Mouse (Mus musculus) megakaryocyte progenitor cell, adult 5-6 weeks (primary cell): ENCODE measurements at regions not wholly inside any gene's neighbourhood (a gene's known extent, or its start where the extent isn't known, plus 50 kb on each side); places are given as distances from the start of the nearest gene placed in this dataset.
"Not testable (repeated sequence)": the region's sequence is repeated elsewhere in the genome, so short reads cannot be mapped to it uniquely, and the experiment has no call there.

Source experiments
- ATAC-seq: replicated peaks from 2 replicates; pipeline ENCODE4 v1.8.0; 2016; ENCODE audit warnings: mild to moderate bottlenecking, moderate TSS enrichment, inconsistent platforms; ENCODE audit not compliant: poor library complexity

DNA sequence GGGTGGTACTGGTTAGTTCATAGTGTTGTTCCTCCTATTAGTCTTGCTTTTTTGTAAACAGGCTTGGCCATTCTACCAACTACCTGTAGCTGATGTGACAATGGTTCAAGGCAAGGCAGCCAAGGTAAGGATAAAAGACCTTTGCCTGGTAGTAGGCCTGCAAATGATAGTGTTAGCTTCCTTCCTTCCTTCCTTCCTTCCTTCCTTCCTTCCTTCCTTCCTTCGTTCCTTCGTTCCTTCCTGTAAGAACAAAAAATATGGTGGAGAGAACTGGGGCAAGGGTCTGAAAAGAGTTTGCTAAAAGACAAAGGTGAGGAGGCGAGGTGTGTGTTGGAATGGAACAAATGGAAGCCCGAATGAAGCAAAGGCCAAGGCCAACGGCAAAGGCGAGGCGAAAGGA, 84.8 kb upstream of the Ezh2 start:
- ATAC-seq = not testable (repeated sequence)

DNA sequence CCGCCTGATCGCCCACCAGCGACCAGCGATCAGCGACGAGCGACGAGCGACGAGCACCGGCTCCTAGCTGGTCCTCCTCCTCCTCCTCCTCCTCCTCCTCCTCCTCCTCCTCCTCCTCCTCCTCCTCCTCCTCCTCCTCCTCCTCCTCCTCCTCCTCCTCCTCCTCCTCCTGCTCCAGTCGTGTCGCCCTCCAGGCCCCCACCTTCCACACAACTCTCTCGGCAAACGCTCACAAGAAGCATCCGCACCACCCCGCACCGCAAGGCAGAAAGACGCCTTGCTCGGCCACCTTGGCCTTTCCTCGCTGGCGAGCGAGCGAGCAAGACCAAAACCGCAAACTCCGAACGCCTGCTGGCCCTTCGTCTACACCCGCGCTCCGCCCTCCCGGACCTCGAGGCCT, 77.6 kb upstream of the Ezh2 start:
- not testable (repeated sequence) for ATAC-seq

DNA sequence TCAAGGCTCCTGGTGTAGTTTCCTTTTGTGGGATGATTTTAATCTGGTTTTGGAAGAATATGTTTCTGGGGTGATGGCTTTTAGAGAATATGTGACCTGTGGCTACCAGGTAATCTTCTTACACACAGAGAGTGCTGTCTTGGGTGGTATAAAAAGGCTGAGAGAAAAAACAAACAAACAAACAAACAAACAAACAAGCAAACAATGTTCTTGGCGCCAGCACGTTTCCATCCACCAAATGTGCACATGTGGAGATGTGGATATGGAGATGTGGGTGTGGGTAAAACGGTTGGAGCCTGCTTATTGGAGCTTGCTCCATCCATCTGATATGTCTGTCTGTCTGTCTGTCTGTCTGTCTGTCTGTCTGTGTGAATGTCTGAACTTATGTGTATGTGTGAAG, 57.7 kb upstream of the Ezh2 start:
- ATAC-seq = not testable (repeated sequence)

DNA sequence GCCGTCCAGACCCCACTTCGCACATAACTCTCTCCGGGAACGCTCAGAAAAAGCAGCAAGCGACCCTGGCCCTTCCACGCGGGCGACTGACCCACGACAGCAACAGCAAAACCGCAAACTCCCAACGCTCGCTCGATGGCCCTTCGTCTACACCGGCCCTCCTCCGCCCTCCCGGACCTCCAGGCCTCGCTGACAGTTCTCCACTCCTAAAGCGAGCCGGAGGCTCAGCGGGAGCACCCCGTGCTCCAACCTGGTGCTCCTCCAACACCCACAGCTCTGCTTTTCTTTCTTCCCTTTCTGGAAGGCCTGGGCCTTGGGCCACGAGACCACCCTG, 56.2 kb upstream of the Ezh2 start:
- ATAC-seq = peak; percentile 3; the same call in 1 of the 2 replicates

DNA sequence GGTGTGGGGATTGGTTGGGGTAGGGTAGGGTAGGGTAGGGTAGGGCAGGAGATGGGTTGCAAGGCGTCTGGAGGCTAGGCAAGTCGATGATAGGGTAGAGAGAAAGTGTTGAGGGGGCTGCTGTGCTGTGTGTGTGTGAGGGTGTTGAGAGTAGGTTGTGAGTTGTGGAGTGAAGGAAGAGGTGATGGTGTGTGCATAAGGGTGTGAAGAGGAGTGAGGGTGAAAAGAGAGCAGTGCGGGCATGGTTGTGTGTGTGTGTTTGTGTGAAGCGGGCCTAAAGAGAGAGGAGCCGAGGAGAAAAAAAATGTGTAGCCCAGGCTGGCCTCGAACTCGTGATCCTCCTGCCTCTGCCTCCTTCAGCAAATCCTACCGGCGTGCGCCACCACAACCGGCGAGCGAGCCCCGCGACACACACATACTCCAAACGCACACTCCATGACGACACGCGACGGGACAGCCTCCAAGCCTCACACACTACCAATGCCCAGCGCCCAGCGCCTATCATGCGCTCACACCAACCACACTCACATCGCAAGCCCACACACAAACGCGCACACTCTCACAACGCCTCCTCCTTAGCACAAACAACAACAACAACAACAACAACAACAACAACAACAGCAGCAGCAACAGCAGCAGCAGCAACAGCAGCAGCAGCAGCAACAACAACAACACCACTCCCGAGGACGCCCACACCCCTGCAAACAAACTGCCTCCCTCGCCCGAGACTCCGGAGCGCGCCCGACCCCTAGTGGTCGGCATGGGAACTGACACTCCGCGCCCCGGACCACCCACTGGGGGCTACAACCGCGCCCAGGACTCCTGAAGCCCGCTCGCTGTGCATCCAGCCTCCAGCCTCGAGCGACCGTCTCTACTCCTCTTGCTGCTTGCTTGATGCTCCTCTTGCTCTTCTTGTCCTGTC, 55.6 kb upstream of the Ezh2 start:
- ATAC-seq = peak; percentile 97

DNA sequence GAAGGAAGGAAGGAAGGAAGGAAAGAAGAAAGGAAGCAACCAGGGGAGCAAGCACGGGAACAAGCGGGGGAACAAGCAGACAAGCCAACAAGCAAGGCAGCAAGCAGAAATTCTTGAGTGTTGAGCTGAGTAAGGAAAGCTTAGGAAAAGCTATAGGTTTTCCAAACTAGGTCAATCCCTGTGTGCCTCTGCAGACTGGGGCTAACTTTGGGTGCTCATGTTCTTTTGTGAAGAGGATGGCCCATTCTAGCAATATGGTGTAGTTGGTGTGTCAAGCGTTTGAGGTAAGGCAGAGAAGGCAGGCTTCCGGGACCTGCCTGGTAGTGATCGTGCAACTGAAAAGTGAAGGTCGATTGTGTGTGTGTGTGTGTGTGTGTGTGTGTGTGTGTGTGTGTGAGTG, 54.8 kb upstream of the Ezh2 start:
- ATAC-seq = no peak

DNA sequence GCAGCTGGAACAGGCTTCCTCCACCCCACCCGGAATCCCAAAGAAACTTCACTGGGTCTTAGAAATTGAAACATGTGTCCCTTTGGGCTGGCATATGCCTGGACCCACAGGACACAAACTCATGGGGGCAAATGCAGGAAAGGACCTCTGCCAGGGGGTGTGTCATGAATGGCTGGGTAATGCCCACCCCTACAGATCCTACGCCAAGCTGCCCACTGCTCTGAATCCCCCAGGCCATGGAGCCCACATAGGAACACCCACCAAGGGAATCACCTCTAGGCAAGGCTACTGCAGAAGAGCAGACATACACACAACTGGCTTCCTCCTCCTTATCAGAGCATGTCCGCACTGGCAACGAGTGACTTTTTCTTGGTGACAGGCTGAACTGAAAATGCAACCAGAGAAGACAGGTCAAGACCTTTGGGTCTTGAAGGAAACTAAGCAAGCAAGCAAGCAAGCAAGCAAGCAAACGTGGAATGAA, 54.4 kb upstream of the Ezh2 start:
- no peak for ATAC-seq

DNA sequence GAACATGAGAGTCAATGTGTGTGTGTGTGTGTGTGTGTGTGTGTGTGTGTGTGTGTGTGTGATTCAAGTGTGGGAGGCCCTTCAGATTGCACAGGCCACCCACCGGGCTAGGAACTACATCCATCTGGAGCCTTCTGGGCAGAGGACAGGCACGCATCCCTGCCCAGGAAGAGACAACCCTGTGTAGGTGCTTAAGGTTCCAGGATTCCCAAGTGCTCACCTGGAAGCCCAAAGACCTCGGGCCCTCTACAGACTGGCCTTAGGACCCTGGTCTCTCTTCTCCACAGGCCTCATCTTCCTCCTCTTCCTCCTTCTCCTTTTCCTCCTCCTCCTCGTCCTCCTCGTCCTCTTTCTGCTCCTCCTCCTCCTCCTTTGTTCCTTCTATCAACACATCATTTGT, 53.8 kb upstream of the Ezh2 start:
- ATAC-seq = no peak

DNA sequence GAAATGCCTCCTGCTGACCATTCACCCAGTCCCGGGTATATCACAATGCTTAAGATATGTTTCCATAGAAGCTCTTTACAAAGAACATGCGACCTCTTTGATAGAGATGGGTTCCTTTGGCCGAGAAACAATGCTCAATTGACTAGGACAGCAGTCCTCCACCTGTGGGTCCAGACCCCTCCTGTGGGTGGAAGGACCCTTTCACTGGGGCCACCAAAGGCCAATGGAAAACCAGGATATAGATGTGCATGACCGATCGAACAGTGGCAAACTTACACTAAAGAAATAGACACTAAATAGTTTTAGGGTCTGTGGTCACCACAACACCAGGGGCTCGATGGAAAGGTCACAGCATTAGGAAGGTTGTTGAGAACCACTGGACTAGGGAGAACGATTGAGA, 53.2 kb upstream of the Ezh2 start:
- no peak for ATAC-seq

DNA sequence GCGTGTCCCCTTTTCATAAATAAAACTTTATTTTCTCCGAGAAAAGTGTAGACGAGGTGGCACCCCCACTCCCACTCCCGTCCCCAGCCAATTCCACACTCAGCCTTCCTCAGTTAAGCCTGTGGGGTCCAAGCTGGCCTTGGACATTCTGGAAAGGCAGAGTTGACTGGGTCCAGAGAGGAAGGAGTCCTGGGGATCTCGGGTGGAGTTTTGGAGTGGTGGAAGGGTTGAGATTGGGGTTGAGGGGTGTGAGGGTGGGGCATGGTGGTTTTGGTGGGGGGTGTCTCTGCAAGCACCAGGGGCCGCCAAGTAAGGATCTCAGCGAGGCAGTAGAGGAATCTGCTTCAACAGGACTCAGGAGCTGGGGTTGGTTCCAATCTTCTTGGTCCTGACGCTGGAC, 52.7 kb upstream of the Ezh2 start:
- no peak for ATAC-seq

DNA sequence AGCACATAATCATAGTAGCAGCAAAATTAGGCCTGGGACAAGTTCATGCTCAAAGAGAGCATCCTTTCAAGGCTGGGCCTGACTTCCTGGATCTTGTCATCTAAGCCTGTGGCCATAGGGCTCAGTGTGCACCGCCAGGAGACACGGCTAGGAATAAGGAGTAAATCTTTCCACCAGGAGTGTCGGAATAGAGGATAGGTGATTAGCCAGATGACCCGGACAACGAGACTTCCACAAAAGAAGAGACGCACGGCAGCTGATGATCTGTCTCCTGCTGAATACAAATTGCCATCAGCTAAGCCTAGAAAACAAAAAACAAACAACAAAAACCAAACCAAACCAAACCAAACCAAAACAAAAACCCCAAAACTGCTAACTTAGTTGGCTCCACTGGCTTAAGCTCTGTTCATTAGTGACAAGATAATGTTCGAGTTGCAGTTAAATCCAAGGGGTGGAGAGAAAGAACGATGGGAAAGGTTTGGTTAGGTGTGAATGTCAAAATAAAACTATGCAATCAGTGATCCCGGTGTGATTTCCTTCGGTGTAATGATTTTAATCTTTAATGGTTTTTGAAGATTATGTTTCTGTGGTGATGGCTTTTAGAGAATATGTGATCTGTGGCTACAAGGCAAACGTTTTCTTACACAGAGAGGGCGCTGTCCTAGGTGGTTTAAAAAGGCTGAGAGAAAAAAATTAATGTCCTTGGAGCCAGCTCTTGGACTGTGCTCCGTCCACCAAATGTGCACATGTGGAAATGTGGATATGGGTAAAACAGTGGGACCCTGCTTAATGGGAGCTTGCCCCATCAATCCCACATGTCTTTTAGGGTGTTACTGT, 51.8 kb upstream of the Ezh2 start:
- no peak for ATAC-seq

DNA sequence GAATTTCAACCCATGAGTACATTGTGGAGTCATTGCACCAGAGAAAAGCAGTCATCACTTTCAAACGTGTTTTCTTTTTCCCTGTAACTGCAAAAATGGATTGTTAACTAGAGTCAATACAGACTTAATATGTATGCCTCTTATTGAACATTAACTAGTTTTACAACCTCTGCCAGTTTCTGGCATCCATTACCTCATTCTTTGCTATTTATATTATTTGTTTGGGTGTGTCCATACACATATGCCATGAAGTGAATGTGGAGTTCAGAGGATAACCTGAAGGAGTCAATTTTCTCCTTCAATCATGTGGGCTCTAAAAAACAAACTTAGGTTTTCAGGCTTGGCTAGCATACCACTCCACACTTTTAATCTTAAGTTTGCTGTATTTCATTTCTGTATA, 50.9 kb upstream of the Ezh2 start:
- ATAC-seq = no peak
